Mouse (Mus musculus) left cerebral cortex, adult 9 months (tissue): ENCODE results near the gene Tmem30c.
"Not testable (repeated sequence)": the region's sequence is repeated elsewhere in the genome, so short reads cannot be mapped to it uniquely, and the experiment has no call there.

Experiments used
- DNase-seq, 2 experiments: peaks; one replicate each; pipeline ENCODE4 v3.0.0; 2022; ENCODE audit warnings: low spot score in 2 of 2

The Tmem30c gene

DNA sequence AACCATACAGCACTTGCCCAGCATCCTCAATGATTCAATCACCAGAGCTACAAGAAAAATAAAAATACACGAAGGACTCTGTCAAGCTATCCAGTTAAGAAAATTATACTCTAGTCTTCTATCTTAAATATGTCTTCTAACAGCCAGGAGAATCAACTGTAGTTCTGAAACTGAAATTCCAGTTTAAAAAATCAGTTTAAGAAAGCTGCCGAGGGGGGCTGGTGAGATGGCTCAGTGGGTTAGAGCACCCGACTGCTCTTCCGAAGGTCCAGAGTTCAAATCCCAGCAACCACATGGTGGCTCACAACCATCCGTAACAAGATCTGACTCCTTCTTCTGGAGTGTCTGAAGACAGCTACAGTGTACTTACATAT, 60.7 kb downstream of the Tmem30c start:
- not testable (repeated sequence) for DNase-seq

DNA sequence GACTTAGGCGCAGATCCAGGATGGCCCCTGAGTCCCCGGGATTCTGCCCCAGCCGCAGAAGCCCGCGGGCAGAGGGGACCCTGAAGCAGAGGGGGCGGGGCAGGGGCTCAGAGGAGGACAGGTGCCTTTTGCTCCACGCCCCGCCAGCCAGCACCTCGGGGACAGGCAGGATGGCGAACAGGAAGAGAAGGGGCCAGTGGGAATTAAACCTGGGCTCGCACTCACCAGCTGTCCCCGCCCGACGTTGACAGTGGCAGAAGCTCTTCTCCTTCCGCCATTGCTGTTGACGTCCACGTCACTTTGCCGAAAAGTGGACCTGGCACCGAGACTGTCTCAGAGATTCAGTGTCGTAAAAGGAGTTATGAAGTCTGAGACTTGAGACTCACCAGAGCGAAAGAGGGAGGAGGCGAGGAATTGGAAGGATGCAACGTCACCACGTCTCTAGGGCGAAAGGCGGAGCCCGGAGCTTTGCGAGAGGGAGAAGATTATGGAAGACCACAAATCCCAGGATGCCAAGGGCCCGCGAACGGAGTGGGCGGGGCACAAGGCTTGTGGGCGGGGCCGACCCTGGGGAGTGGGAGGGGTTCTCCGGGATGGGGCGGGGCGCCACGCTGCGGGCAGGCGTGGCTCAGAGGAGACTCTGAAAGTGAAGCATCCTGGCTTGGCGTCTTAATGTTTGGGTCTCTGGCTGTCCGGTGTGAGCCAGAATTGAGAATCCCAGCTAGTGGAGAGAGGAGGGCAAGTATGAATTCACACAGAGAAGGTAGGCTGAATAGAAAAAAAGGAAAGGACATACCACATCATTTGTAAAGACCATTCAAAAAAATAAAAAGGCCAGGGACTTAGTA, 61.4 kb downstream of the Tmem30c start, which contains the start of gene Tbc1d23:
Gene Tbc1d23 (minus strand): TSS at position 416 of the 848 bp plus-strand sequence.
- peak; percentile 97 to 98 for DNase-seq

DNA sequence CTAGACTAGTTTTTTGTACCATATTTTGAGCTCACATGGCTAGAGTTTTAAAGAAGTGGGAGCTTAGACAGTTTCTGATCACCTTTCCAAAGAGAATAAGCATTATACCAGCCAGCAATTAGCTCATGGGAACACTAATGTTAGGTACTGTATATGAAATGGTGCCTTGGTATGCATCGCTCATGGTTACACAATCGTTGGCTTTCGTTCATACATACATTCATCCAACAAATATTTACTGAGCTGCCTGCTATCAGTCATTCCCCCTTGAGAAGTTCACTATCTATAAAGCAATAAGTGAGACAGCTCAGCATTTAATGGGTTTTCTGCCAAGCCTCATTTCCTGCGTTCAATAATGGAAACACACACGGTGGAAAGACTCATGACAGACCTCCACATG, 66.2 kb downstream of the Tmem30c start:
- no peak for DNase-seq

DNA sequence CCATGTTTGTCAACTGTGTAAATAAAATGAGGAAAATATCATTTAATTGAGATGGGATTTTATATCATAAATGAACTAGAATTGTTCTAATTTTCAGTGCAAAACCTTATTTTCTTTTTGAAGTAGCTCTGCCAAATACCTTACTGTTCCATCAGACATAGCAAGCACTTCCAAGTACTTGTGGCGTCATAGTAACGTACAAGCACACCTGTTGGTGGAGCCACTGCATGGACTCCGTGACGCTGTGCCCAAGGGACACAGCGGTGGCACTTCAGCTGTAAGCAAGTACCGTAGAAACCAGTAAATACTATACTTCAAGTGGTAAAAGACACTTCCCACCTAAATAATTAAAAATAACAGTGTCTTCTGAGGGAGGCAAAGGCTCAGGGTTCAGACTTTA, 72.3 kb downstream of the Tmem30c start:
- no peak for DNase-seq
